Mouse (Mus musculus) layer of hippocampus, postnatal 36 days (tissue): ENCODE data around the gene Olfr140. TPM values are rescaled to one million over a fixed set of nuclear protein-coding genes. Genes with fewer than 3 reads are reported as not detected.

Experiments
- DNase-seq, 2 experiments: peaks; one replicate each; pipeline ENCODE4 v3.0.0; 2022
- total RNA-seq, 2 experiments: library from RNA; stranded (reverse); gene quantifications; 2 replicates each; pipeline ENCODE4 v1.2.3; 2021

Gene Olfr140
- not detected for total RNA-seq

- DNase-seq: no peak
These were observed at the start of gene Olfr140 for GRCm38 (mm10) chr2:90063494-90063893. Olfr140 (minus strand) TSS chr2:90063594.

GRCm38 (mm10) chr2:90070065-90070464 is 6.7 kb upstream of the Olfr140 start:
- DNase-seq: no peak

- no peak for DNase-seq
These were observed 28.4 kb downstream of the Olfr140 start, which contains the start of gene Olfr1265 for GRCm38 (mm10) chr2:90035037-90035436. Olfr1265 (plus strand) TSS chr2:90035337.

- DNase-seq: no peak
These were observed 37.9 kb downstream of the Olfr140 start, which contains the start of gene Olfr1264 for GRCm38 (mm10) chr2:90025477-90025876. Olfr1264 (minus strand) TSS chr2:90025577.

GRCm38 (mm10) chr2:90011831-90012230 is 51.6 kb downstream of the Olfr140 start, which contains the start of gene Olfr1263:
Olfr1263 (plus strand) TSS chr2:90012131.
- DNase-seq: no peak

- DNase-seq: no peak
These were observed 63.5 kb downstream of the Olfr140 start, which contains the start of gene Olfr1262 for GRCm38 (mm10) chr2:89999845-90000244. Olfr1262 (plus strand) TSS chr2:90000145.

Other genes with a start within 250 kb of the Olfr140 start
- under 1 TPM in 1 of 2 experiments, not detected in 1; 0.05 TPM for gene Olfr1256, start 222.0 kb downstream of the Olfr140 start, total RNA-seq
- gene Olfr48, start 215.4 kb downstream of the Olfr140 start, total RNA-seq: not detected
- gene Olfr1257, start 185.2 kb downstream of the Olfr140 start, total RNA-seq: not detected
- gene Olfr1258, start 136.3 kb downstream of the Olfr140 start, total RNA-seq: not detected
- not detected for gene Olfr1259, start 114.9 kb downstream of the Olfr140 start, total RNA-seq
- gene Olfr1260, start 89.3 kb downstream of the Olfr140 start, total RNA-seq: not detected
- not detected for gene Olfr1261, start 72.4 kb downstream of the Olfr140 start, total RNA-seq
- gene Olfr1262, start 63.4 kb downstream of the Olfr140 start, total RNA-seq: not detected
- gene Olfr1263, start 51.5 kb downstream of the Olfr140 start, total RNA-seq: not detected
- not detected for gene Olfr1264, start 38.0 kb downstream of the Olfr140 start, total RNA-seq
- not detected for gene Olfr1265, start 28.3 kb downstream of the Olfr140 start, total RNA-seq
- gene Olfr1269, start 57.8 kb upstream of the Olfr140 start, total RNA-seq: not detected
- gene Olfr32, start 78.7 kb upstream of the Olfr140 start, total RNA-seq: not detected
- gene Olfr1270, start 89.5 kb upstream of the Olfr140 start, total RNA-seq: not detected
- under 1 TPM in 1 of 2 experiments, not detected in 1; 0.22 TPM for gene Olfr1506, start 160.9 kb upstream of the Olfr140 start, total RNA-seq
- gene Olfr142, start 194.0 kb upstream of the Olfr140 start, total RNA-seq: not detected
- gene Olfr1271, start 207.4 kb upstream of the Olfr140 start, total RNA-seq: not detected
- gene Olfr1272, start 229.2 kb upstream of the Olfr140 start, total RNA-seq: not detected